Mouse (Mus musculus): ENCODE results near the gene Dnajb6. TPM values are rescaled to one million over a fixed set of nuclear protein-coding genes. Genes with fewer than 3 reads are reported as not detected.

Gene Dnajb6
- total RNA-seq, 2 experiments from 2014 or later: 76.9 to 78.9 TPM

DNA sequence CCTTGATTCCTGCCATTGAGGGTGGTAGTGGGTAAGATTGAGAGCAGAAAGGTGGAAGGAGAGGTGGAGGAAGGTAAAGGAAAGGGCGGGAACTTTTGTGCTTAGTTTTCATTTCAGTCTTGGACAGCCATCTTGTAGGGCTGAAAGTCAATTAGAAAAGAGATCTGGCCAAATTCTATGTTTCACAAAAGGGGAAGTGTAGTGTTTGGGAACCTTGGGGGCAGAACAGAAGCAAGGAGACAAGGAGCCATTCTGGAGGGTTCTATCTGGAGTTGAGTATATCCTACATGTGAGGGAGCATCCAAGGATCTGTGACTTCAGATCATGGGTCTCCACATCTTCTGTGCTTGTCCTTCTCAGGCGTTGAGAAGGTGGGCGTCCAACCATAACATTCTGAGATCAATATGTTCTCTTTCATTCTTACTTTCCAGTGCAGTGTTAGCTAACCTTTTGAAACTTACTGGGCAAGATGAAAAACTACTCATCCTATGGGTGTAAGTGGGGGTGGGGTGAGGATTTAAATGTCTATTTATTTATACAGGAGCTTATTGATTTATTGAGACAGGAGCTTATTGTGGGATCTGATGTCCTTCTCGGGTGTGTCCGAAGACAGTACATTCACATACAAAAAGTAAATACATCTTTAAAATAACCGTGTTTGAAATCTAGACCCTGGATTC lies 517 bp upstream of the Dnajb6 start:
- TF ChIP-seq CTCF (IDR thresholded peaks at IDR 0.05): no peak
- intact Hi-C loops (cut with DNase I): no loop called here
- Histone ChIP-seq H3K4me3 (peak overlapping the region; percentile 86), H3K27ac (peak overlapping the region; percentile 98)
- no peak for DNase-seq

GRCm38 (mm10) chr5:29736073-29736900 lies 799 bp downstream of the Dnajb6 start:
- peak; percentile 85 for DNase-seq
- TF ChIP-seq CTCF (IDR thresholded peaks at IDR 0.05): no peak
- Histone ChIP-seq H3K27ac (peak overlapping the region; percentile 98), H3K4me3 (peak overlapping the region; percentile 86)
- intact Hi-C loops (cut with DNase I): no loop called here

GRCm38 (mm10) chr5:29736942-29737341 lies 1.5 kb downstream of the Dnajb6 start:
- intact Hi-C loops (cut with DNase I): no loop called here

DNA sequence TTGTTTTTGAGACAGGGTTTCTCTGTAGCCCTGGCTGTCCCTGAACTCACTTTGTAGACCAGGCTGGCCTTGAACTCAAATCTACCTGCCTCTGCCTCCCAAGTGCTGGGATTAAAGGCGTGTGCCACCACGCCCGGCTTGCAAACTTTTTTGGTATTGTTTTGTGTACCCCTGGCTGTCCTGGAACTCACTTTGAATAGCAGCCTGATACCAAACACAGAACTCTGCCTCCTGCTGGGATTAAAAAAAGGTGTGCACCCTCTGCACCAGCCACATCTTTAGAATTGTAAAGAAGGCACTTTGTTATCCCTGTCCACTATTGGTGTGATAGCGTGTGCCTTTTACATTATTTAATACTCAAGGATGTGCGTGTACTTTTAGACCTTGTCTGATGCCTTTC lies 2.0 kb downstream of the Dnajb6 start:
- Histone ChIP-seq H3K27ac (peak overlapping the region; percentile 98), H3K4me3 (peak overlapping the region; percentile 86)
- TF ChIP-seq CTCF (IDR thresholded peaks at IDR 0.05): no peak
- intact Hi-C loops (cut with DNase I): no loop called here
- no peak for DNase-seq

More at GRCm38 (mm10) chr5:29736942-29737341, 1.5 kb downstream of the Dnajb6 start:
- TF ChIP-seq CTCF (IDR thresholded peaks at IDR 0.05): no peak
- Histone ChIP-seq H3K4me3 (peak overlapping the region; percentile 86), H3K27ac (peak overlapping the region; percentile 98)
- peak; percentile 21 for DNase-seq

DNA sequence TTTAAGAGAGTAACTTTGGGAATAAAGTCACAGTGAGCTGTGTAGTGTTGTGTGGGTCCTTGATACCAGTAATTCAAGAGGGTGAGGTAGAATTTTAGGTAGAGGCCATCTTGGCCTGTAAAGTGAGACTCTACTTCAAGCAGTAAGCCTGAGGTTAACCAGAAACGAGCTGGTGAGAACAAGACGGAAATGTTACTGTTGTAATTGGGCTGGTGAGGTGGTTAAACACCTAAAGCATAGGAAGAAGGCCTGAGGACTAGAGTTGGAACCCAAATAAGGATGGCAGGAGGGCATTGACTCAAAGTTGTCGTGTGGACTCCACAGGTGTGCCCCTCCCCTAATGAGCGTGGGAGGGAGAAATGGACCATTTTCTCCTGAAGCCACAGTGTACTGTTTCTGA lies 2.6 kb downstream of the Dnajb6 start:
- no peak for DNase-seq
- intact Hi-C loops (cut with DNase I): no loop called here
- no peak for TF ChIP-seq CTCF (IDR thresholded peaks at IDR 0.05)
- Histone ChIP-seq H3K27ac (peak overlapping the region; percentile 98; the same call in 1 of the 2 replicates), H3K4me3 (peak overlapping the region; percentile 86)

GRCm38 (mm10) chr5:29740651-29741050 lies 5.2 kb downstream of the Dnajb6 start:
- DNase-seq: no peak
- TF ChIP-seq CTCF (IDR thresholded peaks at IDR 0.05): no peak
- H3K4me3 ChIP-seq: peak overlapping the region; percentile 14; the same call in 1 of the 2 replicates
- H3K27ac ChIP-seq: peak overlapping the region; percentile 57
- intact Hi-C loops (cut with DNase I): no loop called here

- no peak for DNase-seq
- intact Hi-C loops (cut with DNase I): no loop called here
- TF ChIP-seq CTCF (IDR thresholded peaks at IDR 0.05): no peak
- Histone ChIP-seq H3K4me3 (peak overlapping the region; percentile 14), H3K27ac (peak overlapping the region; percentile 57)
These were observed 5.6 kb downstream of the Dnajb6 start for GRCm38 (mm10) chr5:29741093-29741492.

GRCm38 (mm10) chr5:29747661-29748060 lies 12.2 kb downstream of the Dnajb6 start:
- no peak for TF ChIP-seq CTCF (IDR thresholded peaks at IDR 0.05)
- DNase-seq: no peak
- Histone ChIP-seq H3K4me3 (no peak overlapping the region), H3K27ac (peak overlapping the region; percentile 51)
- intact Hi-C loops (cut with DNase I): no loop called here

- no peak overlapping the region for H3K27ac ChIP-seq
- H3K4me3 ChIP-seq: no peak overlapping the region
- no peak for TF ChIP-seq CTCF (IDR thresholded peaks at IDR 0.05)
- peak; percentile 32 for DNase-seq
- intact Hi-C loops (cut with DNase I): no loop called here
These were observed 15.8 kb downstream of the Dnajb6 start for GRCm38 (mm10) chr5:29751306-29751705.

DNA sequence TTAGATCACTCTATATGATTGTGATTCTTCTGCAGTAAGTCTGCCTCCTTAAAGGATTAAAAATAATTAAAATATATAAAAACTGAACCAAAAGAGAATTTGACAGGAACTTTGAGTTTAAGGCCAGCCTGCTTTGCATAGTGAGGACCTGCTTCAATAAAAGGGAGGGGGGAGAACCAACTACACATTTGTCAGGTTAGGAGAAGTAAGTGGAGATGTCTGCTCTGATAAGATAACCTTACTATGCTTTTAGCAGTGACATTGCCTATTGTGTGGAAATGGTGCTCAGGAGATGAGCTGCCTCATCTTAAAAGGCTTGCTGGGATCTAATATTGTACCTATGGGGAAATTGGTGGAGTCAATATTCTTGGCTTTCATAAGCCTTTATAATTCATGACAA lies 17.4 kb downstream of the Dnajb6 start:
- DNase-seq: no peak
- no peak for TF ChIP-seq CTCF (IDR thresholded peaks at IDR 0.05)
- intact Hi-C loops (cut with DNase I): no loop called here
- Histone ChIP-seq H3K27ac (no peak overlapping the region), H3K4me3 (no peak overlapping the region)

GRCm38 (mm10) chr5:29759318-29759717 lies 23.8 kb downstream of the Dnajb6 start:
- intact Hi-C loops (cut with DNase I): no loop called here
- Histone ChIP-seq H3K27ac (0 out of 2 replicates have a peak overlapping the region, but pooled peaks have one; percentile 69), H3K4me3 (no peak overlapping the region)
- DNase-seq: no peak
- no peak for TF ChIP-seq CTCF (IDR thresholded peaks at IDR 0.05)

GRCm38 (mm10) chr5:29770935-29771334 lies 35.4 kb downstream of the Dnajb6 start:
- Histone ChIP-seq H3K4me3 (no peak overlapping the region), H3K27ac (no peak overlapping the region)
- TF ChIP-seq CTCF (IDR thresholded peaks at IDR 0.05): peak; percentile 37; the same call in 1 of the 2 replicates
- no peak for DNase-seq
- intact Hi-C loops (cut with DNase I): no loop called here

DNA sequence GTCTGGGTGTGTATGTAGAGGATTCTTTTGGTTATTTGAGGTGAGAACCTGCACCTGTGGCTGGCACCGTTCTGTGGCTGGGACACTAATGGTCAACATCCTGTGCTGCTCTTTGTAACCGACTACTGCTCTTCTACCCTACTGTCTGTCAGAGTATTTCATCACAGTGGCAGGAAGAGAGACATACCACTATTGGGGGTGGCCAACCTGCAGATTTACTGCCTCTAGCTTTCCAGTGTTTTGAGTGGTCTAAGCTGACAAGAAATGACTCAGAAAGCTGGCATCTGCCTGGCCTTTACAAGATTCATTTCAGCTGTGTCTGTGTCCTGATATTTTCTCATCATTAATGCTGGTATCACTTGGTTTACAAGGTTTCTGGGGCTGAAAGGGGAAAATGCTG lies 36.5 kb downstream of the Dnajb6 start:
- DNase-seq: no peak
- no peak for TF ChIP-seq CTCF (IDR thresholded peaks at IDR 0.05)
- intact Hi-C loops (cut with DNase I): no loop called here
- Histone ChIP-seq H3K27ac (peak overlapping the region; percentile 52; the same call in 1 of the 2 replicates), H3K4me3 (no peak overlapping the region)

Data from gastrocnemius, adult 2 months (tissue).